Mouse (Mus musculus) cerebellum, adult 18-20 months (tissue): ENCODE measurements around the gene Sgsm1.
A peak's percentile ranks its signal among the peaks of the same experiment; 100 is the strongest.

Source experiments
- DNase-seq, 2 experiments: peaks; one replicate each; pipeline ENCODE4 v3.0.0; 2021

The Sgsm1 gene

GRCm38 (mm10) chr5:113214455-113214854 lies 96.1 kb downstream of the Sgsm1 start:
- DNase-seq, result no peak

- DNase-seq, result no peak
Measured at GRCm38 (mm10) chr5:113214041-113214440, 96.5 kb downstream of the Sgsm1 start.

GRCm38 (mm10) chr5:113212156-113212835 lies 98.3 kb downstream of the Sgsm1 start:
- no peak for DNase-seq

- DNase-seq, result no peak
Measured at GRCm38 (mm10) chr5:113210314-113210713, 100.3 kb downstream of the Sgsm1 start.

- DNase-seq, result no peak
Measured at GRCm38 (mm10) chr5:113209898-113210297, 100.7 kb downstream of the Sgsm1 start.

GRCm38 (mm10) chr5:113209401-113209750 lies 101.2 kb downstream of the Sgsm1 start:
- no peak for DNase-seq

- DNase-seq, result peak; percentile 25 to 38
Measured at GRCm38 (mm10) chr5:113208622-113209400, 101.8 kb downstream of the Sgsm1 start.

- DNase-seq, result no peak
Measured at GRCm38 (mm10) chr5:113208048-113208447, 102.5 kb downstream of the Sgsm1 start.

GRCm38 (mm10) chr5:113206670-113207352 lies 103.8 kb downstream of the Sgsm1 start:
- DNase-seq, result no peak

GRCm38 (mm10) chr5:113204193-113204592 lies 106.4 kb downstream of the Sgsm1 start:
- DNase-seq, result no peak

- no peak for DNase-seq
Measured at GRCm38 (mm10) chr5:113199772-113200134, 110.8 kb downstream of the Sgsm1 start.

GRCm38 (mm10) chr5:113199126-113199771 lies 111.3 kb downstream of the Sgsm1 start:
- no peak for DNase-seq

GRCm38 (mm10) chr5:113196916-113197794 lies 113.4 kb downstream of the Sgsm1 start:
- DNase-seq, result no peak

- DNase-seq, result no peak
Measured at GRCm38 (mm10) chr5:113195907-113196306, 114.7 kb downstream of the Sgsm1 start.

GRCm38 (mm10) chr5:113195451-113195850 lies 115.1 kb downstream of the Sgsm1 start:
- DNase-seq, result no peak

GRCm38 (mm10) chr5:113193762-113194161 lies 116.8 kb downstream of the Sgsm1 start:
- no peak for DNase-seq
